Mouse (Mus musculus): ENCODE results near the gene 5730522E02Rik.

DNA sequence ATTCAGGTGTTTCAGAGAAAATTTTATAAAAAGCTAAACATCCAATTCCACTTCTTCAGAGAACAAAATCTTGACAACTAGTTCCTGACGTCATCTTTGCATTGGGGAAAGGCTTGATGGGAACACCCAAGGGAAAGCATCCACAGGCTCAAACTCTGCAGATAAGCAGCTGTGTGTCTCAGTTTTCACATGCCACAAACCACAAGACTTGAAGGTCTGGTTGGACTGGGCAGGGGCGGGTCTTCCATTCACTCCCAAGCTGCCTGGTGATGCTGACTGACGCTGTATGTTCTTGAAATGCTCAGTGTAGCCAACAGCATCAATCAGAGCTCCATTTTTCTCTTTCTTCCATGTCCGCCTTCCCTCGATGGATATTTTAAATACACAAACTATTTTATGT lies 49.2 kb downstream of the 5730522E02Rik start:
- TF ChIP-seq TCF12 (IDR thresholded peaks at IDR 0.05; ENCODE audit: insufficient read depth, poor library complexity, severe bottlenecking) (no peak), POLR2A (IDR thresholded peaks at IDR 0.05; ENCODE audit: insufficient read length, low read depth) (no peak)

All from myocyte (in vitro differentiated cells).